Mouse (Mus musculus) cerebellum, adult 2 months (tissue): ENCODE data around the gene Psd.

Experiments used
- CTCF ChIP-seq: fragments of 200-500 bp; IDR thresholded peaks from 2 replicates; pipeline ENCODE4 v1.5.1; 2011; ENCODE audit warnings: low read depth, mild to moderate bottlenecking, control low read depth, low read length, moderate library complexity, borderline replicate concordance; ENCODE audit not compliant: insufficient read depth
- POLR2A ChIP-seq: fragments of 200-500 bp; IDR thresholded peaks from 2 replicates; pipeline ENCODE4 v1.6.1; 2011; ENCODE audit warnings: low read length, control low read depth, borderline replicate concordance; ENCODE audit not compliant: insufficient read depth

DNA sequence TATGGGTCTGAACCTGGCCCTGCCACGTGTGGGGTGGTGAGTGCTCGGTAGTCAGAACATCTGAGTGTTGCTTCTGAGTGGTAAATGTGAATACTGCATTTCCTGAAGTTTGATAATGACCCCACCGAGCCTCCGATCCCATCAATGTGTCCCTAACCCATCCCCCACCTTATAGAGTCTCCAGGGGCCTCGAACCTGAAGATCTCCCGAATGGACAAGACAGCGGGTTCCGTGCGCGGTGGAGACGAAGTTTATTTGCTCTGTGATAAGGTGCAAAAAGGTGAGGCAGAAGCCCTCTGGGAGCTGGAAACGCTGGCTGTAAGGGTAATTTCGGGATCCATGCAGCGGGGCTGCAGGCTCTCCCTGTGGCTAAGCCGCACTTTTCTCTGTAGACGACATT is 19.2 kb downstream of the Psd start:
- no peak for TF ChIP-seq POLR2A
- no peak for TF ChIP-seq CTCF
